Mouse (Mus musculus) kidney, adult 18-20 months (tissue): ENCODE results near the gene Homer3.

Experiments used
- DNase-seq: peaks from one replicate; pipeline ENCODE4 v3.0.0; 2021

The Homer3 gene

GRCm38 (mm10) chr8:70282603-70283135 lies at the start of gene Homer3:
Homer3 (plus strand) TSS chr8:70282827.
- peak; percentile 90 for DNase-seq

- DNase-seq, result no peak
Measured at GRCm38 (mm10) chr8:70233606-70234005, 49.0 kb upstream of the Homer3 start.

- peak; percentile 97 for DNase-seq
Measured at GRCm38 (mm10) chr8:70234080-70234780, 48.4 kb upstream of the Homer3 start, which contains the start of the genes Sugp2 and Armc6. Sugp2 (plus strand) TSS chr8:70234226. Armc6 (minus strand) TSS chr8:70234466.

GRCm38 (mm10) chr8:70234781-70235128 lies 47.9 kb upstream of the Homer3 start:
- no peak for DNase-seq

GRCm38 (mm10) chr8:70237842-70238241 lies 44.8 kb upstream of the Homer3 start:
- DNase-seq, result no peak

- DNase-seq, result peak; percentile 15
Measured at GRCm38 (mm10) chr8:70240642-70241041, 42.0 kb upstream of the Homer3 start.

GRCm38 (mm10) chr8:70246622-70247021 lies 36.0 kb upstream of the Homer3 start:
- DNase-seq, result no peak

GRCm38 (mm10) chr8:70247841-70248240 lies 34.8 kb upstream of the Homer3 start:
- no peak for DNase-seq

- DNase-seq, result no peak
Measured at GRCm38 (mm10) chr8:70254628-70255027, 28.0 kb upstream of the Homer3 start.

GRCm38 (mm10) chr8:70257456-70257855 lies 25.2 kb upstream of the Homer3 start:
- no peak for DNase-seq

- no peak for DNase-seq
Measured at GRCm38 (mm10) chr8:70258600-70258999, 24.0 kb upstream of the Homer3 start.

GRCm38 (mm10) chr8:70259043-70259442 lies 23.6 kb upstream of the Homer3 start:
- no peak for DNase-seq

- no peak for DNase-seq
Measured at GRCm38 (mm10) chr8:70267674-70268073, 15.0 kb upstream of the Homer3 start.

GRCm38 (mm10) chr8:70268311-70268710 lies 14.3 kb upstream of the Homer3 start:
- no peak for DNase-seq

- peak; percentile 23 for DNase-seq
Measured at GRCm38 (mm10) chr8:70268799-70269565, 13.6 kb upstream of the Homer3 start.

- peak; percentile 8 for DNase-seq
Measured at GRCm38 (mm10) chr8:70272949-70273348, 9.7 kb upstream of the Homer3 start.

GRCm38 (mm10) chr8:70274350-70274749 lies 8.3 kb upstream of the Homer3 start:
- no peak for DNase-seq

GRCm38 (mm10) chr8:70276476-70276875 lies 6.2 kb upstream of the Homer3 start:
- DNase-seq, result peak; percentile 13

- DNase-seq, result no peak
Measured at GRCm38 (mm10) chr8:70278175-70278574, 4.5 kb upstream of the Homer3 start.

GRCm38 (mm10) chr8:70279266-70279665 lies 3.4 kb upstream of the Homer3 start:
- no peak for DNase-seq

- no peak for DNase-seq
Measured at GRCm38 (mm10) chr8:70281001-70281400, 1.6 kb upstream of the Homer3 start.

- peak; percentile 10 for DNase-seq
Measured at GRCm38 (mm10) chr8:70283136-70284077, 780 bp downstream of the Homer3 start.

- DNase-seq, result no peak
Measured at GRCm38 (mm10) chr8:70284421-70284820, 1.8 kb downstream of the Homer3 start.
